Mouse (Mus musculus) heart, embryonic 15.5 days (tissue): ENCODE data around the gene Pcdh8. TPM values are rescaled to one million over a fixed set of nuclear protein-coding genes. Genes with fewer than 3 reads are reported as not detected.

Experiments used
- ATAC-seq: fragments of 200-750 bp; cut with Nextera tagmentation; replicated peaks from 2 replicates; pipeline ENCODE4 v1.8.0; 2017; ENCODE audit warnings: low read depth, moderate TSS enrichment; ENCODE audit not compliant: insufficient number of reproducible peaks, insufficient read depth, low FRiP score
- H3K27ac ChIP-seq: fragments of 300-500 bp; sonication (generic); 2 replicates; pipeline ENCODE4 v1.5.1; 2015; ENCODE audit warnings: mild to moderate bottlenecking, inconsistent platforms
- H3K27me3 ChIP-seq: fragments of 300-500 bp; sonication (generic); 2 replicates; pipeline ENCODE4 v1.6.1; 2015; ENCODE audit warnings: inconsistent platforms
- H3K36me3 ChIP-seq: fragments of 300-500 bp; sonication (generic); 2 replicates; pipeline ENCODE4 v1.6.1; 2015; ENCODE audit warnings: mild to moderate bottlenecking, inconsistent platforms
- H3K4me1 ChIP-seq: fragments of 300-500 bp; sonication (generic); replicated peaks from 2 replicates; pipeline ENCODE4 v1.6.1; 2015; ENCODE audit warnings: inconsistent platforms
- H3K4me2 ChIP-seq: fragments of 300-500 bp; sonication (generic); 2 replicates; pipeline ENCODE4 v1.6.1; 2015; ENCODE audit warnings: inconsistent platforms, mild to moderate bottlenecking, moderate library complexity
- H3K4me3 ChIP-seq: fragments of 300-500 bp; sonication (generic); 2 replicates; pipeline ENCODE4 v1.5.1; 2015; ENCODE audit warnings: mild to moderate bottlenecking, inconsistent platforms
- H3K9ac ChIP-seq: fragments of 300-500 bp; sonication (generic); 2 replicates; pipeline ENCODE4 v1.6.1; 2015; ENCODE audit warnings: mild to moderate bottlenecking, inconsistent platforms
- H3K9me3 ChIP-seq: fragments of 300-500 bp; sonication (generic); replicated peaks from 2 replicates; pipeline ENCODE4 v1.6.1; 2016; ENCODE audit warnings: inconsistent platforms
- WGBS: fragments of 180-500 bp; shearing (Covaris S2); methylation state at CpG from one replicate; pipeline ENCODE4 v1.1.7; 2015; ENCODE audit warnings: mixed read lengths; 5-methylcytosine and 5-hydroxymethylcytosine counted together
- polyA plus RNA-seq: library from polyadenylated mRNA; unstranded; fragments of >200 nt; fragmentation: Nextera tagmentation; extraction: Ambion mirVana; gene quantifications from 2 replicates; pipeline ENCODE4 v1.2.1, GENCODE M21; 2015

Gene Pcdh8
- 0.06 and 0.28 TPM in 2 replicates for polyA plus RNA-seq

GRCm38 (mm10) chr14:79771094-79771535, at the start of gene Pcdh8:
Gene Pcdh8, minus strand, starts transcription at chr14:79771312.
- peaks cover 46% of the 10 kb centered on the region for H3K4me1 ChIP-seq
- H3K4me3 ChIP-seq, result peak within 1 kb of the TSS; percentile 46
- H3K4me2 ChIP-seq, result peak within 1 kb of the TSS; percentile 73
- under 1% methylated on average over 30 of the region's 30 CpGs for WGBS
- ATAC-seq, result peak; percentile 81
- no peaks in the 10 kb centered on the region for H3K36me3 ChIP-seq
- peaks cover 96% of the 10 kb centered on the region for H3K27me3 ChIP-seq
- no peak within 1 kb of the TSS for H3K9ac ChIP-seq
- H3K9me3 ChIP-seq, result no peaks in the 10 kb centered on the region
- H3K27ac ChIP-seq, result no peak within 1 kb of the TSS

GRCm38 (mm10) chr14:79814709-79815108, 43.6 kb upstream of the Pcdh8 start:
- H3K9ac ChIP-seq, result no peak overlapping the region
- H3K4me2 ChIP-seq, result no peak overlapping the region
- no peak for ATAC-seq
- H3K9me3 ChIP-seq, result no peaks in the 10 kb centered on the region
- H3K36me3 ChIP-seq, result no peaks in the 10 kb centered on the region
- no peaks in the 10 kb centered on the region for H3K4me1 ChIP-seq
- WGBS, result 76% methylated on average over 8 of the region's 8 CpGs
- no peaks in the 10 kb centered on the region for H3K27me3 ChIP-seq
- no peak overlapping the region for H3K4me3 ChIP-seq
- H3K27ac ChIP-seq, result no peak overlapping the region

GRCm38 (mm10) chr14:79814084-79814483, 43.0 kb upstream of the Pcdh8 start:
- Histone ChIP-seq H3K9me3 (no peaks in the 10 kb centered on the region), H3K9ac (no peak overlapping the region), H3K27me3 (no peaks in the 10 kb centered on the region), H3K36me3 (no peaks in the 10 kb centered on the region), H3K4me1 (no peaks in the 10 kb centered on the region), H3K4me3 (no peak overlapping the region), H3K27ac (no peak overlapping the region), H3K4me2 (no peak overlapping the region)
- no peak for ATAC-seq
- 49% methylated on average over 1 of the region's 1 CpGs for WGBS

- H3K9me3 ChIP-seq, result no peaks in the 10 kb centered on the region
- H3K4me2 ChIP-seq, result no peak overlapping the region
- no peaks in the 10 kb centered on the region for H3K4me1 ChIP-seq
- no peaks in the 10 kb centered on the region for H3K27me3 ChIP-seq
- H3K4me3 ChIP-seq, result no peak overlapping the region
- no peak for ATAC-seq
- WGBS, result 69% methylated on average over 8 of the region's 8 CpGs
- H3K9ac ChIP-seq, result no peak overlapping the region
- H3K36me3 ChIP-seq, result no peaks in the 10 kb centered on the region
- H3K27ac ChIP-seq, result no peak overlapping the region
Observed at GRCm38 (mm10) chr14:79793179-79793578, 22.1 kb upstream of the Pcdh8 start.

GRCm38 (mm10) chr14:79789535-79789934, 18.4 kb upstream of the Pcdh8 start:
- Histone ChIP-seq H3K4me2 (no peak overlapping the region), H3K27ac (no peak overlapping the region), H3K4me1 (no peaks in the 10 kb centered on the region), H3K9me3 (no peaks in the 10 kb centered on the region), H3K27me3 (no peaks in the 10 kb centered on the region), H3K9ac (no peak overlapping the region), H3K36me3 (no peaks in the 10 kb centered on the region), H3K4me3 (no peak overlapping the region)
- ATAC-seq, result no peak
- 34% methylated on average over 4 of the region's 4 CpGs for whole genome bisulfite sequencing

GRCm38 (mm10) chr14:79788656-79789204, 17.6 kb upstream of the Pcdh8 start:
- H3K9ac ChIP-seq, result no peak overlapping the region
- 63% methylated on average over 2 of the region's 2 CpGs for WGBS
- no peaks in the 10 kb centered on the region for H3K4me1 ChIP-seq
- no peaks in the 10 kb centered on the region for H3K9me3 ChIP-seq
- H3K36me3 ChIP-seq, result no peaks in the 10 kb centered on the region
- no peak overlapping the region for H3K4me3 ChIP-seq
- ATAC-seq, result no peak
- no peak overlapping the region for H3K4me2 ChIP-seq
- H3K27me3 ChIP-seq, result no peaks in the 10 kb centered on the region
- no peak overlapping the region for H3K27ac ChIP-seq

- Histone ChIP-seq H3K4me1 (no peaks in the 10 kb centered on the region), H3K27ac (no peak overlapping the region), H3K4me3 (no peak overlapping the region), H3K9ac (no peak overlapping the region), H3K36me3 (no peaks in the 10 kb centered on the region), H3K9me3 (no peaks in the 10 kb centered on the region), H3K4me2 (no peak overlapping the region), H3K27me3 (no peaks in the 10 kb centered on the region)
- 81% methylated on average over 6 of the region's 6 CpGs for WGBS
- ATAC-seq, result no peak
Observed at GRCm38 (mm10) chr14:79787918-79788317, 16.8 kb upstream of the Pcdh8 start.

- no peak for ATAC-seq
- Histone ChIP-seq H3K4me1 (no peaks in the 10 kb centered on the region), H3K4me3 (no peak overlapping the region), H3K27ac (no peak overlapping the region), H3K4me2 (no peak overlapping the region), H3K36me3 (no peaks in the 10 kb centered on the region), H3K9ac (no peak overlapping the region), H3K27me3 (peaks cover 3% of the 10 kb centered on the region; the same call in 1 of the 2 replicates), H3K9me3 (no peaks in the 10 kb centered on the region)
- WGBS, result 24% methylated on average over 4 of the region's 4 CpGs
Observed at GRCm38 (mm10) chr14:79785400-79785799, 14.3 kb upstream of the Pcdh8 start.

GRCm38 (mm10) chr14:79780889-79781288, 9.8 kb upstream of the Pcdh8 start:
- no peak overlapping the region for H3K9ac ChIP-seq
- H3K9me3 ChIP-seq, result no peaks in the 10 kb centered on the region
- no peak overlapping the region for H3K4me3 ChIP-seq
- ATAC-seq, result no peak
- no peaks in the 10 kb centered on the region for H3K4me1 ChIP-seq
- no peak overlapping the region for H3K4me2 ChIP-seq
- no peaks in the 10 kb centered on the region for H3K36me3 ChIP-seq
- H3K27me3 ChIP-seq, result peaks cover 21% of the 10 kb centered on the region; the same call in 1 of the 2 replicates
- no peak overlapping the region for H3K27ac ChIP-seq
- 83% methylated on average over 1 of the region's 1 CpGs for WGBS

- Histone ChIP-seq H3K27me3 (peaks cover 27% of the 10 kb centered on the region), H3K36me3 (no peaks in the 10 kb centered on the region), H3K9ac (no peak overlapping the region), H3K4me3 (no peak overlapping the region), H3K9me3 (no peaks in the 10 kb centered on the region), H3K4me1 (no peaks in the 10 kb centered on the region), H3K27ac (no peak overlapping the region), H3K4me2 (no peak overlapping the region)
- WGBS, result 42% methylated on average over 6 of the region's 6 CpGs
- ATAC-seq, result no peak
Observed at GRCm38 (mm10) chr14:79780332-79780731, 9.2 kb upstream of the Pcdh8 start.

- Histone ChIP-seq H3K4me2 (no peak overlapping the region), H3K27ac (no peak overlapping the region), H3K4me3 (no peak overlapping the region), H3K36me3 (no peaks in the 10 kb centered on the region), H3K9ac (no peak overlapping the region), H3K27me3 (peaks cover 32% of the 10 kb centered on the region), H3K4me1 (no peaks in the 10 kb centered on the region), H3K9me3 (no peaks in the 10 kb centered on the region)
- no peak for ATAC-seq
- 56% methylated on average over 4 of the region's 4 CpGs for WGBS
Observed at GRCm38 (mm10) chr14:79779841-79780240, 8.7 kb upstream of the Pcdh8 start.
